Mouse (Mus musculus) midbrain, embryonic 10.5 days (tissue): ENCODE measurements at regions not wholly inside any gene's neighbourhood (a gene's known extent, or its start where the extent isn't known, plus 50 kb on each side); places are given as distances from the start of the nearest gene placed in this dataset.

Experiments used
- DNase-seq: peaks from one replicate; pipeline ENCODE4 v3.0.0-alpha.2; 2017; ENCODE audit warnings: low spot score
- H3K27ac ChIP-seq: fragments of 300-500 bp; sonication (generic); replicated peaks from 2 replicates; pipeline ENCODE4 v1.5.1; 2016; ENCODE audit warnings: mild to moderate bottlenecking
- H3K27me3 ChIP-seq: fragments of 300-500 bp; sonication (generic); 2 replicates; pipeline ENCODE4 v1.6.1; 2016; ENCODE audit warnings: low read depth, mild to moderate bottlenecking; ENCODE audit not compliant: poor library complexity, severe bottlenecking
- H3K36me3 ChIP-seq: fragments of 300-500 bp; sonication (generic); 2 replicates; pipeline ENCODE4 v1.6.1; 2016; ENCODE audit warnings: mild to moderate bottlenecking, moderate library complexity
- H3K4me1 ChIP-seq: fragments of 300-500 bp; sonication (generic); 2 replicates; pipeline ENCODE4 v1.6.1; 2016
- H3K4me3 ChIP-seq: fragments of 300-500 bp; sonication (generic); 2 replicates; pipeline ENCODE4 v1.5.1; 2016; ENCODE audit warnings: mild to moderate bottlenecking, moderate library complexity
- H3K9me3 ChIP-seq: fragments of 300-500 bp; sonication (generic); replicated peaks from 2 replicates; pipeline ENCODE4 v1.6.1; 2016; ENCODE audit warnings: mild to moderate bottlenecking
- WGBS: fragments of 180-500 bp; shearing (Covaris S2); methylation state at CpG from one replicate; pipeline ENCODE4 v1.1.7; 2016; 5-methylcytosine and 5-hydroxymethylcytosine counted together

DNA sequence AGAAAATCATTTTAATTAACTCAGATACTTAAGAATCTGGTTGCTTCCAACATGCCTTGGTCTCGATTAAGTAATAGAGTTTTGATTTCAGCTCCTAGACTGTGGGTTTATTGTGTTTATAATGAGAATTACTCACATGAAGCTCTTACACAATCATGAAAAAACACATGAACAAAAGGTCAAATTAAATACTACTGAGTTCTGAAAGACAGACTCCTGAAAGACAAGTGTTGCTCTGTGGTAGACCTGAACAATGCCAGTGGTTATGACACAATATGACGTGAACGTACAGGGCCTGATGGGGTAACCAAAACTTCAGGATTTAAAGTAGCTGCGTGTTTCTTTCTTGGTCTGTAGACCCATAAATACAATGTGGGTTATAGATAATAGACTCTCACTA is 394.8 kb downstream of the Adgrl2 start:
- no peaks in the 10 kb centered on the region for H3K36me3 ChIP-seq
- DNase-seq, result no peak
- no peak overlapping the region for H3K27ac ChIP-seq
- H3K4me3 ChIP-seq, result no peak overlapping the region
- no peaks in the 10 kb centered on the region for H3K9me3 ChIP-seq
- 91% methylated on average over 4 of the region's 4 CpGs for WGBS
- H3K27me3 ChIP-seq, result no peaks in the 10 kb centered on the region
- H3K4me1 ChIP-seq, result no peaks in the 10 kb centered on the region

DNA sequence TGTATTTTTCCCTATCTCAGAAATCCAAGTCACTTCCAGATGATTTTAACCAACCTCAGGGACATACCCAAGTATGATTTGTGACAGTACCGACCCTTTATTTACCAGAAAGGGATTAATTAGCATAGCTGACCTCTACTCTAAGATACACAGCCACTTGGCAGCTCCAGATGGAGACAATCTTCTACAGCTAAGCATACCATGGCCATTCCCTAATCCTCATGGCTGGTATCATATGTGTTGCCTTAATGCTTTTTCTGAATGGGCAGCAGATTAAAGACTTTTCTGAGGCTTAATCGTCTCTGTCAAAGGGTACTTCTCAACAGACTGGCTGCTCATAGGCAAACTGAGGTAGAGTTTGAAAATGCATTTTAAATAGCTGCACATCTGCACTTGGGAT is 400.8 kb downstream of the Adgrl2 start:
- H3K4me3 ChIP-seq, result no peak overlapping the region
- WGBS, result 48% methylated on average over 2 of the region's 2 CpGs
- DNase-seq, result no peak
- H3K27me3 ChIP-seq, result no peaks in the 10 kb centered on the region
- no peaks in the 10 kb centered on the region for H3K9me3 ChIP-seq
- no peak overlapping the region for H3K27ac ChIP-seq
- peaks cover 4% of the 10 kb centered on the region; the same call in 1 of the 2 replicates for H3K4me1 ChIP-seq
- no peaks in the 10 kb centered on the region for H3K36me3 ChIP-seq

GRCm38 (mm10) chr3:148575735-148576134 is 414.6 kb downstream of the Adgrl2 start:
- no peaks in the 10 kb centered on the region for H3K9me3 ChIP-seq
- DNase-seq, result no peak
- 87% methylated on average over 1 of the region's 1 CpGs for WGBS
- no peak overlapping the region for H3K4me3 ChIP-seq
- H3K36me3 ChIP-seq, result no peaks in the 10 kb centered on the region
- H3K4me1 ChIP-seq, result no peaks in the 10 kb centered on the region
- H3K27ac ChIP-seq, result no peak overlapping the region
- H3K27me3 ChIP-seq, result no peaks in the 10 kb centered on the region

GRCm38 (mm10) chr3:148572493-148572892 is 417.9 kb downstream of the Adgrl2 start:
- Histone ChIP-seq H3K4me3 (no peak overlapping the region), H3K27me3 (no peaks in the 10 kb centered on the region), H3K4me1 (no peaks in the 10 kb centered on the region), H3K9me3 (no peaks in the 10 kb centered on the region), H3K36me3 (no peaks in the 10 kb centered on the region), H3K27ac (no peak overlapping the region)
- WGBS, result 87% methylated on average over 4 of the region's 4 CpGs
- DNase-seq, result no peak

DNA sequence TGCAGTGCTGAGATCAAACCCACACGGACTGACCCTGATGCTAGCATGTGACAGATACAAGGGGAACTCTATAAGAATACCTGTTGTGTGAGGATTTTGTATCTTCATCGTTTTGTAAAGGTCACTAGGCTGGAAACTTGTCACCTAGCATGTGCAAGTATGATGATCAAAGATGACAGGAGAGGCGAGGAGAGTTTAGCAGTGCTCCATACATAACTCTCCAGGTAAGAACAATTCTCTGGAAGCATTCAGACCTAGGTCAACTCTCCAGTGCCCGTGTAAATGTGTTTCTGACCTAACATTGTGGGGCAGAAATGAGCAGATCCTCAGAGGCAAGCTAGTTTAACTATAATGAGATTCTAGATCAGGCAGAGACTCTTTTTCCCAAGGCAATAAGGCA is 425.6 kb downstream of the Adgrl2 start:
- Histone ChIP-seq H3K4me3 (no peak overlapping the region), H3K36me3 (no peaks in the 10 kb centered on the region), H3K4me1 (no peaks in the 10 kb centered on the region), H3K9me3 (no peaks in the 10 kb centered on the region), H3K27me3 (no peaks in the 10 kb centered on the region), H3K27ac (no peak overlapping the region)
- DNase-seq, result no peak
- 83% methylated on average over 4 of the region's 4 CpGs for WGBS

DNA sequence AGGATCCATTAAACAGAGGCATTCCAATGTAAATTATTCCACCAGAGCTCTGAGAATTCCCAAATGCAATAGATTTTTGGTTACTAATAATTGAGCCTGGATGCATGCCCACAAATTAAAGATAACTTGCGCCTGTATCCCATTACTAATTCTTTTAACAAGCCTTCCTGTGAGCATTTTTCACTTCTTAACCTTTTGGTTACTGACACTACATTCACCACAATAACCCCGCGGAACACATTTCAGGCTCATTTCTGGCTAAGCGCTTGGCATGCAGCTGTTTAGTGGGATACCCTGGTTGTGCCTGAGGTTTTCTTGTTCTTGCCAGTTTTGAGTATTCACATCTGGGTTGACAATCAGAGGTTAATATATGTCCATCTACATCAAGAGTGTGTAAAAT is 429.1 kb downstream of the Adgrl2 start:
- Histone ChIP-seq H3K4me3 (no peak overlapping the region), H3K9me3 (no peaks in the 10 kb centered on the region), H3K36me3 (no peaks in the 10 kb centered on the region), H3K4me1 (no peaks in the 10 kb centered on the region), H3K27ac (no peak overlapping the region), H3K27me3 (no peaks in the 10 kb centered on the region)
- WGBS, result 94% methylated on average over 4 of the region's 4 CpGs
- DNase-seq, result no peak

DNA sequence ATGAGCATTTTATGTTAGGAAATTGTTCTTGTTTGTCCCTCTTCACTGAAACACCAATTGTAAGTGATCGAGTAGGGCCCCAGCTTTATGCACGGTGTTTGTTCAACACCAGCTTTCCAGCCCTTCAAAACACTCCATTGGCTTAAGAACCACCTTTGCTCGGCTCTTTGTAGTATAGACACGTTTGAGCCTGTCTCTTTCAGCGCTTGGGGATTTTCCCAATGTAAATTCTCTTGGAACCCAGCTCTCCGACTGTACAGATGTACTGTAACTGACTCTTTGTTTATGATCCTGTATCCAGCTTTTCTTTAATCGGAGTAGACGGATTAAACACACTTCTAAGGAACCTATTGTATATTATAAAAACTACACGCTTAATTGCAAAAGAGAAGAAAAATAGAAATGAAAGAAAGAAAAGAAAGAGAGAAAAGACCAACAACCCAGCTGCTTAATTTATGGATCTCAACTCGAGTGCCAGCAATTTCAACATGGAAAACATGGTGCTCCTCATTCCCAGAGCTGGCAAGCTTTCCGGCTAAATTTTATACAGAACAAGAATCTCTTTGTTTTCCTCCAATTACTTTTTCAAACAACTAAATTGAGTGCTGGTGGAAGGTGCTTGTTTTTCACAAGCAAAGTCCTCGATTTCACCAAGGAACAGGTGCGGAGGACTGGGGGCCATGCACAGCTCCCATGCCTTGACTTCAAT is 430.4 kb downstream of the Adgrl2 start:
- Histone ChIP-seq H3K27ac (no peak overlapping the region), H3K4me1 (no peaks in the 10 kb centered on the region), H3K4me3 (no peak overlapping the region), H3K9me3 (no peaks in the 10 kb centered on the region), H3K27me3 (no peaks in the 10 kb centered on the region), H3K36me3 (no peaks in the 10 kb centered on the region)
- 89% methylated on average over 13 of the region's 13 CpGs for WGBS
- DNase-seq, result no peak

- Histone ChIP-seq H3K27ac (no peak overlapping the region), H3K4me1 (peaks cover 4% of the 10 kb centered on the region; the same call in 1 of the 2 replicates), H3K9me3 (no peaks in the 10 kb centered on the region), H3K27me3 (no peaks in the 10 kb centered on the region), H3K36me3 (no peaks in the 10 kb centered on the region), H3K4me3 (no peak overlapping the region)
- WGBS, result 74% methylated on average over 5 of the region's 5 CpGs
- DNase-seq, result no peak
These were observed 431.7 kb downstream of the Adgrl2 start for GRCm38 (mm10) chr3:148558592-148559157.

GRCm38 (mm10) chr3:148555324-148555723 is 435.0 kb downstream of the Adgrl2 start:
- H3K9me3 ChIP-seq, result no peaks in the 10 kb centered on the region
- no peak overlapping the region for H3K27ac ChIP-seq
- H3K4me1 ChIP-seq, result peaks cover 8% of the 10 kb centered on the region; the same call in 1 of the 2 replicates
- 82% methylated on average over 8 of the region's 8 CpGs for WGBS
- no peak overlapping the region for H3K4me3 ChIP-seq
- H3K36me3 ChIP-seq, result no peaks in the 10 kb centered on the region
- H3K27me3 ChIP-seq, result no peaks in the 10 kb centered on the region
- no peak for DNase-seq

GRCm38 (mm10) chr3:148550716-148551115 is 439.6 kb downstream of the Adgrl2 start:
- 94% methylated on average over 2 of the region's 2 CpGs for WGBS
- Histone ChIP-seq H3K9me3 (no peaks in the 10 kb centered on the region), H3K27me3 (no peaks in the 10 kb centered on the region), H3K4me1 (peaks cover 8% of the 10 kb centered on the region; the same call in 1 of the 2 replicates), H3K4me3 (no peak overlapping the region), H3K36me3 (no peaks in the 10 kb centered on the region), H3K27ac (no peak overlapping the region)
- DNase-seq, result no peak

DNA sequence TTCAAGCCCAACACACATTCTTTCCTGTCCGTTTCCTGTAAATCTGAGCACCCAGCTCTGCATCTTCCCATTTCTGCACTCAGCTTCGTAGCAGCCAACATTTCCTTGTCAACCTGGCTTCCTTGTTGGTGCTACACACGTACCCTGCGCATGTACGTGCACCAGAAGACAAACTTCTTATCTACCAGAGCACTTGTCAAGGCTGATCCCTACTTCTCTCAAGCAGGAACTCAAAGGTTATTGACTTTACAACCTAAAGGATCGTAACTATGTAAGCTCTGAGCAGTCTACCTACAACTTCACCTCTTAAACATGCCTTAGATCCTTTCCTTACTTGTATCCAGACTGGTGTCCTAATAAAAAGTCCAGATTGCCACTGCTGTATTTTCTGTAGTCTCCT is 445.4 kb downstream of the Adgrl2 start:
- no peak overlapping the region for H3K27ac ChIP-seq
- H3K4me3 ChIP-seq, result no peak overlapping the region
- H3K9me3 ChIP-seq, result no peaks in the 10 kb centered on the region
- DNase-seq, result no peak
- no peaks in the 10 kb centered on the region for H3K36me3 ChIP-seq
- no peaks in the 10 kb centered on the region for H3K4me1 ChIP-seq
- no peaks in the 10 kb centered on the region for H3K27me3 ChIP-seq
- 92% methylated on average over 6 of the region's 6 CpGs for WGBS

DNA sequence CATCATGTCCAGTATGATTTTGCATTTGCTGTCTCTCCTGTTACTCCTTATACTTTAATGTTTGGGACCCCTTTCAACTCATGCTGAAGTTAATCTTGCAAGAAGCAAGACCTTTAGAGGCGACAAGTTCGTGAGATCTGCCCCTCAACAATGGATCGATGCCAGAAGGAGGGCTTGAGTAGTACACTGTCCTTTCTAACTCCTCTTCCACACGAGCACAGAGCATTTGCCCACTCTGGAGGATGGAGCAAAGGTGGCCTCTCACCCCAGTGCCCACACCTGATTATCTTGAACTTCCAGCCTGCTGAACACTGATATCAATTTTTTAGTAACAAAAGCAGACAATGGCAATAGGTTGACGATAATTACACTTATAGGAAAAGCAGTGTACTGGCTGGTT is 448.1 kb downstream of the Adgrl2 start:
- 92% methylated on average over 5 of the region's 5 CpGs for WGBS

GRCm38 (mm10) chr3:148537669-148538271 is 452.6 kb downstream of the Adgrl2 start:
- Histone ChIP-seq H3K27me3 (no peaks in the 10 kb centered on the region), H3K27ac (peak overlapping the region; percentile 52), H3K36me3 (no peaks in the 10 kb centered on the region), H3K4me3 (no peak overlapping the region), H3K9me3 (no peaks in the 10 kb centered on the region), H3K4me1 (peaks cover 21% of the 10 kb centered on the region)
- DNase-seq, result no peak
- WGBS, result 35% methylated on average over 4 of the region's 4 CpGs

More for the DNA sequence above, 448.1 kb downstream of the Adgrl2 start:
- no peaks in the 10 kb centered on the region for H3K27me3 ChIP-seq
- no peak overlapping the region for H3K27ac ChIP-seq
- H3K4me1 ChIP-seq, result peaks cover 21% of the 10 kb centered on the region
- no peaks in the 10 kb centered on the region for H3K9me3 ChIP-seq
- H3K36me3 ChIP-seq, result no peaks in the 10 kb centered on the region
- no peak overlapping the region for H3K4me3 ChIP-seq
- DNase-seq, result no peak
